Mouse (Mus musculus): ENCODE data around the gene Myom1.

DNA sequence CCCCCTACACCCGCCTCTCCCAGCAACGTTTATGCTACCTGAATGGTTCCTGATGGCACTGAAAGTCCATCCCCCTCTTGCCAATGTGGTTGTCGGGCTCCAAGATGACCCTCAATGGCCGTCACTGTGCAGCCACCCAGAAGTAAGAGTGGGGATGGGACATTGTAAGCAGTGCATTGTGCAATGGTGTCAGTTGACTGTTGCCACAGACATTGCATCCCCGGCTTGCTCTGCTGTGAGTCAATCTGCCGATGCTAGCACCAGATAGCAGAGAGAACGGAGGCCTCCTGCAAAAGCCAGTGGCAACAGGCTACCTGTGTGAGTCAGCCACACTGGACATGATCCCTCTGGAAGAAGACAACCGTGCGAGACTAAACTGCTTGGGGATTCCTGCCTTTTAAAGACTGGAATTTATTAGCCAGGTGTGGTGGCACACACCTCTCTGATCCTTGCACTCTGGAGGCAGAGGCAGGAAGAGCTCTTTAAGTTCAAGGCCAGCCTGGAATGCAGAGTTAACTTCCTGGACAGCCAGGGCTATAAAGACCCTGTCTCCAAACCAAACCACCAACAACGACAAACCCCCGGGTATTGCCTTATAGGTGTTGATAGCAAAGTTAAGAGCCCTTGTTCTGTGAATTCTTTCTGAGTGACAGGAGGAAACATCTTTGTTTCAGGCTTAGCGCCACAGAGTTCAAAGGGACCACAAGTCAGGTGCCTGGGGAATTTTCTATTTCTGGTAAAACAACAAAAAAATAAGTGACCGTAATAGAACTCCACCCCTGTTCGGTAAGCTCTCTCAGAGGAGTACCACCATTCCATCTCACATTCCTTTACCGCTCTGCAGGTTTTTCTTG lies 16.7 kb upstream of the Myom1 start:
- TF ChIP-seq CTCF (IDR thresholded peaks at IDR 0.05) (no peak), EP300 (IDR thresholded peaks at IDR 0.05) (no peak)
